Mouse (Mus musculus) thymus, adult 2 months (tissue): Measurements from ENCODE around the gene Slfn2. TPM values are rescaled to one million over a fixed set of nuclear protein-coding genes. Genes with fewer than 3 reads are reported as not detected.
A peak's percentile ranks its signal among the peaks of the same experiment; 100 is the strongest.

Experiments used
- DNase-seq: peaks from one replicate; pipeline ENCODE4 v3.0.0; 2021
- H3K27ac ChIP-seq: fragments of 200-500 bp; 2 replicates; pipeline ENCODE4 v1.5.1; 2012; ENCODE audit warnings: low read length, control low read depth; ENCODE audit not compliant: control insufficient read depth, insufficient read depth
- H3K27me3 ChIP-seq: fragments of 200-500 bp; 2 replicates; pipeline ENCODE4 v1.6.1; 2012; ENCODE audit warnings: mild to moderate bottlenecking, low read length, moderate library complexity, mixed read lengths; ENCODE audit not compliant: control insufficient read depth, insufficient read depth
- H3K36me3 ChIP-seq: fragments of 200-500 bp; 2 replicates; pipeline ENCODE4 v1.6.1; 2012; ENCODE audit warnings: mild to moderate bottlenecking, low read length, moderate library complexity; ENCODE audit not compliant: control insufficient read depth, insufficient read depth
- H3K4me1 ChIP-seq: fragments of 200-500 bp; replicated peaks from 2 replicates; pipeline ENCODE4 v1.6.1; 2012; ENCODE audit warnings: low read length; ENCODE audit not compliant: control insufficient read depth, insufficient read depth
- H3K4me3 ChIP-seq: fragments of 200-500 bp; 2 replicates; pipeline ENCODE4 v1.5.1; 2012; ENCODE audit warnings: mild to moderate bottlenecking, low read length, control low read depth, moderate library complexity; ENCODE audit not compliant: control insufficient read depth, insufficient read depth
- CTCF ChIP-seq: fragments of 200-500 bp; IDR thresholded peaks from 2 replicates; pipeline ENCODE4 v1.5.1; 2012; ENCODE audit warnings: mild to moderate bottlenecking, control low read depth, low read length, moderate library complexity, borderline replicate concordance; ENCODE audit not compliant: control insufficient read depth, poor library complexity, insufficient read depth; ENCODE audit errors: extremely low read depth
- POLR2A ChIP-seq: fragments of 200-500 bp; IDR thresholded peaks from 2 replicates; pipeline ENCODE4 v1.6.1; 2012; ENCODE audit warnings: mild to moderate bottlenecking, low read length, control low read depth, moderate library complexity; ENCODE audit not compliant: control insufficient read depth, poor library complexity, insufficient read depth; ENCODE audit errors: extremely low read depth
- WGBS: fragments of 180-500 bp; shearing (Covaris S2); methylation state at CpG from one replicate; pipeline ENCODE4 v1.1.7; 2018; 5-methylcytosine and 5-hydroxymethylcytosine counted together
- polyA plus RNA-seq: library from polyadenylated mRNA; depleted of rRNA; stranded (reverse); fragments of >200 nt; gene quantifications from 2 replicates; pipeline ENCODE4 v1.2.3, GENCODE M21; 2012

The Slfn2 gene
- polyA plus RNA-seq, 1 experiment: 44.7 TPM

DNA sequence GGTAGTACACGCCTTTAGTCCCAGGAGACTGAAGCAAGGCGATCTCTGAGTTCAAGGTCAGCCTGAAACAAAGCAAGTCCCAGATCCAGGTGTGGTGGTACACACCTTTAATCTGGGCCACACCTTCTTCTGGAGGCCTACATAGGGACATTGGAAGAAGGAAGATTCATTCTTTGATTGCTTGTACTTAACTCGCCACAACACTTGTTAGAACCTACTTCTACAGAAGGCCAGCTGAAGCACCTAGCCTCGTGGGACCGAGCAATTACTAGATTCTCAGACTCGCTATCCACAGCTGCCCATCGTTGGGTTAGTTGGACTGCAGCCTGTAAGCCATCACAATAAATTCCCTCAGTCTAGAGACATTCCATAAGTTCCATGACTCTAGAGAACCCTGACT, 3.1 kb upstream of the Slfn2 start:
- H3K27ac ChIP-seq: no peak overlapping the region
- 96% methylated on average over 7 of the region's 7 CpGs for WGBS
- no peak overlapping the region for H3K4me3 ChIP-seq
- H3K36me3 ChIP-seq: no peaks in the 10 kb centered on the region
- H3K4me1 ChIP-seq: peaks cover 17% of the 10 kb centered on the region
- DNase-seq: no peak
- TF ChIP-seq POLR2A: no peak
- no peak for TF ChIP-seq CTCF
- H3K27me3 ChIP-seq: no peaks in the 10 kb centered on the region

DNA sequence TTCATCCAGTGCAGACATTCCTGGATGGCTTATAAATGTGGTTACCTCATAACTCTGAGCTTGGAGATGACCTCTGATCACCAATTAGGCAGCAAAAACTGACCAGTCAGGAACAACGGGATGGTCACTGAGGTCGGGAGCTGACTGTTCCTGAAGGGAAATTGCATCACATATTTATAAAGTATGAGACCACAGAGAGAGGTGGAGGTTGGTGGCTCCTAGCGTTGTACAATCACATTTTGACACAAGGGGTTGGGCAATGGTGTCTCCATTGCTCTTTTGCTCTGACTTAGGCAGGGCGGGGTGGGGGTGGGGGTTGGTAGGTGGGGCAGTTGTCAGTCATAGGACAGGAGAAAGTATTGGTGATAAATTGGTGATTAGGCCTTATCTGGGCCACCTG, 1.8 kb upstream of the Slfn2 start:
- DNase-seq: no peak
- 85% methylated on average over 4 of the region's 4 CpGs for WGBS

DNA sequence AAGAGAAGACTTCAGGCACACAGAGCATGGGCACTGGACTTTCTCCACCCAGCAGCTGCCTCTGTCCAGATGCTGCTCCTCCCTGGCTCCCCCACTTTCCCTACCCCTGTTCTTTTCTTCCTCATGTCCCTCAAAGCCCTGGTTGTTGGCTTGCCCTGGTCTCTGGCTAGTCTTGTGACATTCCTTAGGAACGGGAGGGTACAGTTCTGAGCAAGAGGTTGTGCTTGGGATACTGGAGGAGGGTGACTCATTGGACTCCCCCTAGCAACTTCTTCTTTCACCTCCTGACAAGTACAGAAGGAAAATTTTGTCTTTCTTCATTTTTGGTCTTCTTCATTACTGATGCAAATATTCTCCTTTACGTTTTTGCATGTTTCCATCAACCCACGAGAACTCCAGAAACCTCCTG, 967 bp upstream of the Slfn2 start:
- H3K4me3 ChIP-seq: no peak overlapping the region
- 78% methylated on average over 3 of the region's 3 CpGs for WGBS
- H3K27ac ChIP-seq: peak overlapping the region; percentile 31; the same call in 1 of the 2 replicates

More for the DNA sequence above, 1.8 kb upstream of the Slfn2 start:
- TF ChIP-seq POLR2A (no peak), CTCF (no peak)
- no peak overlapping the region for H3K27ac ChIP-seq
- H3K4me3 ChIP-seq: no peak overlapping the region
- peaks cover 3% of the 10 kb centered on the region for H3K36me3 ChIP-seq
- H3K27me3 ChIP-seq: no peaks in the 10 kb centered on the region
- H3K4me1 ChIP-seq: peaks cover 17% of the 10 kb centered on the region

DNA sequence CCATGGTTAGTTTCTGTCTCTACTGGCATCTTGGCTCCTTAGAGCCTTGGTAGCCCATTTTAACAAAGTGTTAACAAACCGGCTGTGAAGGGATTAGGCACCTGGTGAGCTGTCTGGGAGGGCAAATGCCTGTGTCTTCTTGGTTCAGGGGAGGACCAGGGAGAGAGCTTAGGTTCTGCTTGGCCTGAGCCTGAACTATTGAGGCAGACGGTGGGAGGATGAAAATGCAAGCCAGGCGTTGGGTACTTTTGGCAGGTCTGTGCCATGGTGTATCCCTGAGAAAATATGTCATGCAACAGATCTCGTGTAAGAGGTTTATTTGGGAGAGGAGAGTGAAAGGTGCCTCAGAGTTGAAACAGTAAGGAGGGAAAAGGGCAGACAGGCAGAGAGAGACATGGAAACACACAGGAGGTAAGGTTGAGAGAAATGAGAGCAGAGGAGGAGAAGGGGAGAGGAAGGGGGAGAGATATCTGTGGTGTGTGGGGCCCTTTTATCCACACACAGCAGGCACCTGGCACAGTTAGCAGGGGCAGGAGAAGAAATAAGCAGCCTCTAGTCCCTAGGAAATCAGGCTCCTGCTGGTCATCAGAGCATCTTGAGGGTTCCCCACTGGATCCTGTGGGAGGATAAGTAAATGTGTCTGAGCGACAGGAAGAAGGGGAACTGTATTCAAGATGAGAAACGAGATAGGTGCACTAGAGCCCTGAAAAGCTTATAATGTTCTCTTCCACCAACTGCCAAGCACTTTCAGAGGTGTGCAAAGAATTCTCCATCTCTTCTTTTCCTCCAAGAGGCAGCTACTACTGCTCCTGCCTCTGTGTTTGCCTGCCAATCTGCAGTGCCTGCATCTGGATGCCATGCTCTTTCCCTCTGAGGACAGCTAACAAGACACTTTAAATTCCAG, 781 bp downstream of the Slfn2 start:
- Histone ChIP-seq H3K4me1 (peaks cover 15% of the 10 kb centered on the region), H3K36me3 (peaks cover 29% of the 10 kb centered on the region), H3K27ac (peak overlapping the region; percentile 98), H3K4me3 (peak overlapping the region; percentile 57), H3K27me3 (no peaks in the 10 kb centered on the region)
- peak; percentile 53 for DNase-seq
- TF ChIP-seq CTCF (no peak), POLR2A (no peak)
- 15% methylated on average over 6 of the region's 6 CpGs for WGBS

More for the DNA sequence above, 967 bp upstream of the Slfn2 start:
- Histone ChIP-seq H3K36me3 (peaks cover 11% of the 10 kb centered on the region), H3K4me1 (peaks cover 17% of the 10 kb centered on the region), H3K27me3 (no peaks in the 10 kb centered on the region)
- TF ChIP-seq CTCF (no peak), POLR2A (no peak)
- no peak for DNase-seq

DNA sequence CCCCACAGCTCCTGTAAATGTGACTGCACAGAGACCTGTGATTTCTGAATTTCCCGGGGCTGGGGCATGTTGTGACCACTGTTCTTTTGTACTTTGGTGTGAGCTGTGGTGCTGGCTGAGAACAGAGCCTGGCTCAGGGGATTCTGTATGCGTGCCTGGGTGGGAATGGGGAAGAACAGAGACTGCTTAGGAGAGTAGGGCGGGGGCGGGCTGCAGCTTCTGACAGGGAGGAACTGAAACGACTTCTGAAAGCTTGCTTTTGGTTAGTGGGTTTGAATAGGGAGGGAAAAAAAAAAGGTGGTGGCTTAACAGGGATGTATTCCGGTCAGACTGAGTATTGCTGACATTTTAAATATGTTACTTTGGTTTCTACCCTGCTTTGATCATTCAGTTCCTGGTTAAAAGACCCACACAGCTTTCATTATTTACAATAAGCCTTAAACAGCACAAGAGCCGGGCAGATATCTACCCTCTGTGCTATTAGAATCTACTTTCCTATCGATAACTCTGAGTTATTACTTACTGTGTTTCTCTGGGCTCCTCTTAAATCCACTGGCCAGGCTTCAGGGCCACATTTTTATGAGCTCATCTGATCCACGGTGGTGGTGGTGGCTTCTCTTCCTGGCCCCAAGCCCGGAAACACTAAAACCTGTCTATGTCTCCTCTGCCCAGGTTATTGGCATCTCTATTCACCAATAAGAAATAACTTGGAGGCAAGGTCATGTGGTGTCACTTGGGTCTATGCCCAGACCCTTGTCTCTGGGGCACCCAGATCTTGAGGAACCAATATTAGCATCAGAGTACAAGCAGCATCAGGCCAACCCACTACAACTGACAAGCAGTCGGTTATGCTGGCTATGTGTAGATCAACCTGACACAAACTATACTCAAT, 2.0 kb downstream of the Slfn2 start:
- peak; percentile 52 for DNase-seq
- WGBS: 2% methylated on average over 11 of the region's 11 CpGs
- Histone ChIP-seq H3K27me3 (no peaks in the 10 kb centered on the region), H3K27ac (peak overlapping the region; percentile 98), H3K4me3 (peak overlapping the region; percentile 89), H3K4me1 (peaks cover 10% of the 10 kb centered on the region), H3K36me3 (peaks cover 31% of the 10 kb centered on the region)
- TF ChIP-seq CTCF: no peak
- TF ChIP-seq POLR2A: no peak; the same call in 1 of the 2 replicates
